Mouse (Mus musculus) small intestine, adult 10 weeks (tissue): ENCODE results near the gene Slc35g2. TPM values are rescaled to one million over a fixed set of nuclear protein-coding genes. Genes with fewer than 3 reads are reported as not detected.

Experiments used
- polyA plus RNA-seq: library from polyadenylated mRNA; stranded (reverse); fragments of 350-450 nt; fragmentation: Illumina TruSeq; extraction: RNeasy Lipid Tissue Mini Kit (QIAGEN cat#74804); gene quantifications from one replicate; pipeline ENCODE4 v1.2.3, GENCODE M21; 2014; ENCODE audit warnings: low replicate concordance

The Slc35g2 gene
- 17.1 TPM for polyA plus RNA-seq

DNA sequence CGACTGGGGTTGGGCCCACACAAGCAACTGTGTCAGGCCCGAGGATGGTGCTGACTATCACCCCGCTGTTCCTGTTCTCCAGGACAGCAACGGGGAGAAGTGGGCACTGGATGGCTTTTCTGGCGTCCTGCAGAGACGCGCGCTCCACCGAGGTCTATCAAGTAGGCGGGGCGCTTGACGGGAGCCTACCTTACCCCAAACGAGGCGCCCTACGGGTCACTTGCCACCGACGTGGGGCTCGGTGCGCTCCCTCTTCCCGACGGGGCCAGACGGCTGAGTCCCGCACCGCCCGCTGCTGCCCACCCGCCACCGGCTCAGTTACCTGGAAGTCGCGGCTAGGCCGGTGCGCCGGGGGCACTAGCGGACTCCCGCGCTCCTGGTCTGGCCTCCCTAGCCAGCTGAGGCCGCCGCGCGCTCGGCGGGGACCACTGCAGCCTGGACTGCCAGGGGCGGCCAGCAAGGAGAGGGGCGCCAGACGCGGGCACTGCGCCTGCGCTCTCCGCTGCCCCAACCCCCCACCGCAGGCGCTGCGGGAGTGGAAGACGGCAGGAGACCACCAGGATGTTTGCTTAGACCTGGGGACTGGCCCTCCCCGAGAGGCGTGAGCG lies at the start of gene Slc35g2:
TSS of gene Slc35g2 (minus strand) at position 465 of the 608 bp plus-strand sequence.

DNA sequence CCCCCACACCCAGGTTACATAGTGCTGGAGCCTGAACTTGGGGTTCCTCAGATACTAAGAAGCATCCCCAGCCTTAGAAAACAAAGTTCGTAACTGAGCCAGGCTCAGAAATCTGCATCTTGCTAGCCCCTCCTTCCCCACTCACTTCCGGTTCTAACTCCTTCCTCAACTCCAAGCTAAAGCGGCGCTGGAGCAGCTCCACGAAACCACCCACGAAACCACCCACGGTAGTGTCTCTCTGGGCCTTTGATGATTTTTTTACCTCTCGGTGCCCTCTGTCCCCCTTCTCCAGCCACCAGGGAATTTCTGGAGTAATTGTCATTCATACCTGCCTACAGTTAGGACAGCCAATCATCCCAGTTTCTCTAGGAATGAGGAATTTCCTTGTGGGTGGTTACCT lies 26.7 kb upstream of the Slc35g2 start, which contains the start of gene Stag1:
TSS of gene Stag1 (plus strand) at position 253 of the 400 bp plus-strand sequence.

DNA sequence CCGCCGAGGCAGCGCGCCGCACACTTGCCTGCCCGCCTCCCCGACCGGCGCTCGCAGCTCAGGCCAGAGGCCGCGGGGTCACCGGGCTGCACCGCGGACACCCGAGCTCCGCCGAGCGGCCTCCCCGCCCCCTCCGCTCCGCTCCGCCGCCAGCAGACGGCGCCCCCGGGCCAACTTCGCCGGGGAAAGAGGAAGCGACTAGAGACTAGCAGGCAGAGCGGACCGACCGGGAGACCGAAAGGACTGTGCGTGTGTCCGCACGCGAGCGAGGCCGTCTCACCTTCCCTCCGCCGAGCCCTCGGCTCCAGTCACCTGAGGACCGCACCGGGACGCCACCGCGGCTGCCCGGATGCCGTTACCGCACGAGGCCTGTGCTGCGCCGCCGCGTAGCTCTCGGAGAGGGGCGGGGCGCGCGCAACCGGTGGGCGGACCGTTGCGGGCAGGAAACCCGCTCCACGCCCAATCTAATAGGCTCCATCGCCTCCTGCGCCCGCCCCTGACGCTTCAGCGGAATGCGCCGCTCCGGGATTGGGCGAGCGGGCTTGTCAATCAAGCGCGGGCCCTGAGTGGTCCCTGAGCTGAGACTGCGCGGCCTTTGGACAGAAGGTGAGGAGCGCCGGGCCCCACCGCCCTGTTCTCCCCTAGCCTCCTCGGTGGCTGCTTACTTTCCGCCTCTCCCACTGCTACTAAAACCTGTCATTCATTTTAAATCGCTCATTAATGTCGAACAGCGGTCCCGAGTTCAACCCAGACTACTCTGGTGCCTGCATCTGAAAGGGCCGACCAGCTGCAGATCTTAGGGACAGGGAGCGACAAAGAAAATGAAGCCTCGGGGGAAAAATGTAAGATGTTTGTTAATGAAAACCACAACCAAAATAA lies 24.9 kb downstream of the Slc35g2 start, which contains the start of gene Nck1:
TSS of gene Nck1 (minus strand) at position 420 of the 879 bp plus-strand sequence.

Other genes starting within 250 kb of the Slc35g2 start
- 0.45 TPM for gene Il20rb, start 84.3 kb downstream of the Slc35g2 start, polyA plus RNA-seq
- 115 TPM for gene Nck1, start 25.0 kb downstream of the Slc35g2 start, polyA plus RNA-seq
- 46.5 TPM for gene Stag1, start 26.7 kb upstream of the Slc35g2 start, polyA plus RNA-seq